Mouse (Mus musculus) midbrain, embryonic 14.5 days (tissue): ENCODE measurements around the gene Hsdl1. TPM values are rescaled to one million over a fixed set of nuclear protein-coding genes. Genes with fewer than 3 reads are reported as not detected.

Experiments
- ATAC-seq: fragments of 200-750 bp; cut with Nextera tagmentation; 2 replicates; pipeline ENCODE4 v1.8.0; 2017; ENCODE audit warnings: moderate number of reproducible peaks, moderate library complexity; ENCODE audit not compliant: low FRiP score, low TSS enrichment
- DNase-seq: peaks from one replicate; pipeline ENCODE4 v3.0.0-alpha.2; 2015
- H3K27ac ChIP-seq: fragments of 300-500 bp; sonication (generic); replicated peaks from 2 replicates; pipeline ENCODE4 v1.5.1; 2014; ENCODE audit warnings: mild to moderate bottlenecking, low read depth, low read length, moderate library complexity
- H3K27me3 ChIP-seq: fragments of 300-500 bp; sonication (generic); 2 replicates; pipeline ENCODE4 v1.6.1; 2014; ENCODE audit warnings: low read length, control low read depth, mixed read lengths; ENCODE audit not compliant: control insufficient read depth, insufficient read depth
- H3K36me3 ChIP-seq: fragments of 300-500 bp; sonication (generic); 2 replicates; pipeline ENCODE4 v1.6.1; 2014; ENCODE audit warnings: low read length, control low read depth; ENCODE audit not compliant: control insufficient read depth, insufficient read depth
- H3K4me1 ChIP-seq: fragments of 300-500 bp; sonication (generic); 2 replicates; pipeline ENCODE4 v1.6.1; 2014; ENCODE audit warnings: mild to moderate bottlenecking, antibody characterized with exemption, low read length, control low read depth; ENCODE audit not compliant: control insufficient read depth, insufficient read depth
- H3K4me2 ChIP-seq: fragments of 300-500 bp; sonication (generic); 2 replicates; pipeline ENCODE4 v1.6.1; 2014; ENCODE audit warnings: mild to moderate bottlenecking, low read length, moderate library complexity
- H3K4me3 ChIP-seq: fragments of 300-500 bp; sonication (generic); replicated peaks from 2 replicates; pipeline ENCODE4 v1.5.1; 2014; ENCODE audit warnings: low read depth, low read length
- H3K9ac ChIP-seq: fragments of 300-500 bp; sonication (generic); replicated peaks from 2 replicates; pipeline ENCODE4 v1.6.1; 2014; ENCODE audit warnings: mild to moderate bottlenecking, low read length, moderate library complexity
- H3K9me3 ChIP-seq: fragments of 300-500 bp; sonication (generic); 2 replicates; pipeline ENCODE4 v1.6.1; 2016; ENCODE audit warnings: low read length, control low read depth, mixed read lengths; ENCODE audit not compliant: control insufficient read depth
- WGBS: fragments of 180-500 bp; shearing (Covaris S2); extraction: QIAGEN DNeasy Blood & Tissue Kit; methylation state at CpG from one replicate; pipeline ENCODE4 v1.1.7; 2014; 5-methylcytosine and 5-hydroxymethylcytosine counted together
- polyA plus RNA-seq: library from polyadenylated mRNA; unstranded; fragments of >200 nt; fragmentation: Nextera tagmentation; extraction: Ambion mirVana; gene quantifications from 2 replicates; pipeline ENCODE4 v1.2.1, GENCODE M21; 2014

Hsdl1 gene
- polyA plus RNA-seq, 1 experiment from 2014 or later = 204 TPM

DNA sequence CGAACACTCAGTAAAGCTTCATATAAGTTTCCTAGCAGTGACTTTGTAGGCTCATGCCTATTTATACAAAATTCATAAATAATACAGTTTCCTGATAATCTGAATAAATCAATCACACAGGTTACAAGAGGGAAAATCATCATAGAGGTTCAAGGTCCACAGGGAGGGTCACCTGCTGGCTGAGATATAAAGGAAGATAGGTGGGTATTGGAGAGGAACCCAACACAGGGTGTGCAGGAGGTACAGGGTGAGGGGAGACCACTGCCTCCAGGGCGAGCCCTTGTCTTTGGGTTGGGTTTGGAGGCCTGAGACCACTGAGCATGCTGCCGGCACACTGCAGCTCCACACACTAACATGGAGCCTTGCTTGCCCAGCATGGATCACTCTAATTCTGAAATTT is 43.6 kb downstream of the Hsdl1 start:
- ATAC-seq = no peak

DNA sequence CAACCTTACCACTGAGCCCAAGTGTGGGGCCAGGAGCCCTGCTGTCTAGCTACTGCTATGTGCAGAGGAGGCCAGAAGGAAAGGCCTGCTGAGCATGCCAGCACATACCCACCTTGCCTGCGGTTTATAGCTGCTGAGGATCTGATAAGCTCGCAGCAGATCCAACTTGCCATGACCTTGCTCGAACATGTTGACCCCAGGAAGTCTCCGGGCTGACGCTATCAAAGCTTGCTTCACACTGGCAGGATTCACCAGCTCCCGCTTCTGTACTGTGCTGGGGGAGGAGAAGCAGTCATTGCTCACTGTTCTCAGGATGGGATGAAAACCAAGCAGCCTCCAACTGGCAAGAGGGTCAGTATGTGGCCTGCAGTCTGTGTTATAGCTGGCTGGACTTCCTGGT is 44.0 kb downstream of the Hsdl1 start:
- H3K27ac ChIP-seq = no peak overlapping the region
- H3K36me3 ChIP-seq = peaks cover 82% of the 10 kb centered on the region
- ATAC-seq (no peak), DNase-seq (no peak)
- no peaks in the 10 kb centered on the region for H3K4me1 ChIP-seq
- no peak overlapping the region for H3K4me2 ChIP-seq
- H3K9ac ChIP-seq = no peak overlapping the region
- no peaks in the 10 kb centered on the region for H3K9me3 ChIP-seq
- H3K27me3 ChIP-seq = no peaks in the 10 kb centered on the region
- WGBS = 97% methylated on average over 6 of the region's 6 CpGs
- no peak overlapping the region for H3K4me3 ChIP-seq

More for the DNA sequence above, 43.6 kb downstream of the Hsdl1 start:
- no peak overlapping the region for H3K4me3 ChIP-seq
- H3K4me1 ChIP-seq = no peaks in the 10 kb centered on the region
- no peak overlapping the region for H3K4me2 ChIP-seq
- no peaks in the 10 kb centered on the region for H3K27me3 ChIP-seq
- peaks cover 86% of the 10 kb centered on the region for H3K36me3 ChIP-seq
- DNase-seq = no peak
- no peak overlapping the region for H3K27ac ChIP-seq
- no peak overlapping the region for H3K9ac ChIP-seq
- H3K9me3 ChIP-seq = no peaks in the 10 kb centered on the region
- WGBS = 95% methylated on average over 3 of the region's 3 CpGs

DNA sequence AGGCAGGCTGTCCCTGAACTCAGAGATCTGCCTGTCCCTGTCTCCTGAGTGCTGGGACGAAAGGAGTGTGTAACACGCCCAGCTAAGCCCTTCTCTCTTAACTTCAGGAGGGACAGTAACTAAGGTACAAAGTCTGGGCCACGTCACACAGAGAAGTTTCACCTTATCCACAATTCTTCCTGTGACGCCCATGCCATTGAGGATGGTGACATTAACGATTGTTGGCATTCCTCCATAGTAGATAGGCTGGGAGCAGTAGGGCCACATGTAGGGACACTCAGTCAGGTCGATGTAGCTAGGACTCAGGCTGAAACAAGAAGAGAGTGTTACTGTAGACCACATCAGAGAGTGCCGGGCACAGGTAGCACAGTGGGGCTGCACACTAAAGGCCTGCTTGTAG is 46.2 kb downstream of the Hsdl1 start:
- Histone ChIP-seq H3K36me3 (peaks cover 81% of the 10 kb centered on the region), H3K9me3 (no peaks in the 10 kb centered on the region), H3K27ac (no peak overlapping the region), H3K4me2 (no peak overlapping the region), H3K4me3 (no peak overlapping the region), H3K4me1 (no peaks in the 10 kb centered on the region), H3K9ac (no peak overlapping the region), H3K27me3 (no peaks in the 10 kb centered on the region)
- WGBS = 96% methylated on average over 7 of the region's 7 CpGs
- ATAC-seq (no peak), DNase-seq (no peak)

DNA sequence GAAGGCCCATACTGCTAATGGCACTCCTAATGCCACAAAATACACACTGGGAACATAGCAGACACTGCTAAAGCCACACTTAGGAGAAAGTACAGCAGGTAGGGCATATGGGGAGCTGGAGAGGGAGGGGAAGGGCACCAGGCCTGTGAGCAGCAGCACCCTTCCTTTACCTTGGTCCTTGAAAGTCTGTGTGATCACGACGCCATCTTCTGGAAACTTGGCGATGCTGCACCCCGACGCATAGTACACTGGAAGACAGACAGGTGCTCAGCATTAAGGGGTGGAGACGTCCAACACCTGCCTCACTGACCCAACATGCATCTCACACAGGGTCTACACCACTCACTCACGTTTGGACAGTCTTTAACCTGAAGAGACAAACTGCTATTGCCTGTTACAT is 54.9 kb downstream of the Hsdl1 start:
- no peak overlapping the region for H3K27ac ChIP-seq
- WGBS = 72% methylated on average over 7 of the region's 7 CpGs
- no peak overlapping the region for H3K9ac ChIP-seq
- peaks cover 93% of the 10 kb centered on the region for H3K36me3 ChIP-seq
- ATAC-seq = no peak
- DNase-seq = peak; percentile 53
- no peaks in the 10 kb centered on the region for H3K9me3 ChIP-seq
- H3K4me1 ChIP-seq = no peaks in the 10 kb centered on the region
- H3K27me3 ChIP-seq = no peaks in the 10 kb centered on the region
- H3K4me3 ChIP-seq = no peak overlapping the region
- H3K4me2 ChIP-seq = no peak overlapping the region

DNA sequence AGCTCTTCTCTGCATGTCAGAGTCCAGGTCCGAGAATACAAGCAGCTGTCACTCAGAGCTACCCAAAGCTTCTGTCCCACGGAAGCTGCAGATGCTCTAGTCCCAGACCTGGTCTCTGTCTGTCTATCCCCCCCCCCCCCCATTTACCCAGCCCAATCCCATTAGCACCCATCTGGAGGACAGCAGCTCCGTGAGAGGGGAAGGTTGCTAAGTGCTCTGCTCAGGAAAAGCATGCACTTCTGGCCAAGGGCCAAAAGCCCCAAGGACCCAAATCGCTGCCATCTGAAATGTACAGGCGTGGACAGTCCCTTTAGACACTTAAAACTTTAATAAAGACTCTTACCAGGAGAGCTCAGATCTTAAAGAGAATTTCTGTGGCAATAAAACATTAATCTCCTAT is 58.3 kb downstream of the Hsdl1 start:
- no peaks in the 10 kb centered on the region for H3K27me3 ChIP-seq
- no peaks in the 10 kb centered on the region for H3K4me1 ChIP-seq
- ATAC-seq (no peak), DNase-seq (peak; percentile 59)
- H3K9ac ChIP-seq = no peak overlapping the region
- no peak overlapping the region for H3K4me2 ChIP-seq
- no peak overlapping the region for H3K4me3 ChIP-seq
- H3K9me3 ChIP-seq = no peaks in the 10 kb centered on the region
- H3K27ac ChIP-seq = no peak overlapping the region
- H3K36me3 ChIP-seq = peaks cover 97% of the 10 kb centered on the region
- 41% methylated on average over 5 of the region's 5 CpGs for WGBS

DNA sequence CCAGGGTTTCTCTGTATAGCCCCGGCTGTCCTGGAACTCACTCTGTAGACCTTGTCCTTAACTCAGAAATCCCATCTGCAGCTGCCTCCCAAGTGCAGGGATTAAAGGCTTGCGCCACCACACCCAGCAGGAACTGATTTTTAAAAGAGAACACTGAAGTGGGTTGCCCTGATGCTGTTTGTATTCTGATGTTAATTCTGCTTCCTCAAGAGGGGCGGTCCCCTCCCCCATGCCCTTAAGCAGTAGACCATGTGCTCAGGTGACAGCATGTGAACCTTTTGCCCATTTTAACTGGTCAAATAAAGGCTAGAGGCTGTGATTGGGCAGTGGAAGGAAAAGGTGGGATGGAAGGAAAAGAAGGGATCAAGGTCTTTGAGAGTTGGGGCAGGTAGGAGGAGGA is 59.2 kb downstream of the Hsdl1 start:
- H3K9me3 ChIP-seq = no peaks in the 10 kb centered on the region
- H3K4me1 ChIP-seq = no peaks in the 10 kb centered on the region
- DNase-seq (no peak), ATAC-seq (no peak)
- no peak overlapping the region for H3K4me2 ChIP-seq
- no peaks in the 10 kb centered on the region for H3K27me3 ChIP-seq
- no peak overlapping the region for H3K27ac ChIP-seq
- H3K9ac ChIP-seq = no peak overlapping the region
- no peak overlapping the region for H3K4me3 ChIP-seq
- WGBS = 41% methylated on average over 3 of the region's 3 CpGs
- peaks cover 93% of the 10 kb centered on the region for H3K36me3 ChIP-seq

DNA sequence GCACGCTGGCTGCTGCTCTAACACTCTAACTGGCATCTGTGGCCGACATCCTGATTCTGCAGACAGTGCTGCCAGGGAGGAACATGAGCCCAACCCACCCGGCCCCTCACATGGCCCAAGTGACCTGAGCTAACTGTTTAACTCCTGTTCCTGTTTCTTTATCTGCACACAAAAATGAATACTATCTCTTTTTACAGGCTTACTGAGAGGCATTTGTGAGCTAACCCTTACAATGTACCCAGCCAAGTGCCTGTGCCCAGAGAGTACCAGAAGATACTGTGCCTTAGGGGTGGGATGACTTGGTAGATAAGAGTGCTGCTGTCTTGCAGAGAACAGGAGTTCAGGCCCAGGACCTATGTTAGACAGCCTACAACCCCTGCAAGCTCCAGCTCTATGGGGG is 60.0 kb downstream of the Hsdl1 start:
- H3K4me3 ChIP-seq = no peak overlapping the region
- peaks cover 93% of the 10 kb centered on the region for H3K36me3 ChIP-seq
- no peaks in the 10 kb centered on the region for H3K9me3 ChIP-seq
- no peak for ATAC-seq
- no peaks in the 10 kb centered on the region for H3K27me3 ChIP-seq
- no peak overlapping the region for H3K4me2 ChIP-seq
- no peaks in the 10 kb centered on the region for H3K4me1 ChIP-seq
- no peak for DNase-seq
- no peak overlapping the region for H3K9ac ChIP-seq
- 93% methylated on average over 3 of the region's 3 CpGs for WGBS
- 0 out of 2 replicates have a peak overlapping the region, but pooled peaks have one; percentile 5 for H3K27ac ChIP-seq

DNA sequence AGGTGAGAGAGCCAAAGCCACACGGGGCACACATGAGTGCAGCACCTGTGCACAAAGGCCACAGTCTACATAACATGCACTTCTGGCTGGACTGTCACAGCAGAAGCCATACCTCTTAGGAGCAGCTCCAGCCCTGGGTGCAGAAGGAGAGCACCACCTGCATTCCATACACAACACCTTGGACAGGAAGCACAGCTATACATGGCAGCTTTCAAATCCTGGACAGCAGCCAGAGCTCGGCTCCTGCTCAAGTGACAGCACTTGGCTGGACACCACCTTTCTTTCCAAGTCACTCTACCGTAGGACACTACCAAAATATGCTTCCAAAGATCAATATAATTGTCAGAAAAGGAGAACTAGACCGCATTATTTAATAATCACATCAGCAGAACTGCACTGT is 61.6 kb downstream of the Hsdl1 start:
- Histone ChIP-seq H3K36me3 (peaks cover 93% of the 10 kb centered on the region), H3K4me3 (no peak overlapping the region), H3K27me3 (no peaks in the 10 kb centered on the region), H3K9ac (no peak overlapping the region), H3K27ac (no peak overlapping the region), H3K4me2 (no peak overlapping the region), H3K4me1 (no peaks in the 10 kb centered on the region), H3K9me3 (no peaks in the 10 kb centered on the region)
- WGBS = 96% methylated on average over 4 of the region's 4 CpGs
- DNase-seq = no peak
- no peak for ATAC-seq
